Mouse (Mus musculus): ENCODE measurements around the gene Tfr2.

- TF ChIP-seq POLR2A (IDR thresholded peaks at IDR 0.05; ENCODE audit: insufficient read depth, low read length) (no peak), EP300 (IDR thresholded peaks at IDR 0.05; ENCODE audit: insufficient read depth, low read depth, low read length) (no peak)
These were observed 45.7 kb downstream of the Tfr2 start for GRCm38 (mm10) chr5:137615347-137615746.
